Mouse (Mus musculus) C2C12 (cell line): Measurements from ENCODE around the gene Zcchc10.

Source experiments
- CTCF ChIP-seq: IDR thresholded peaks from one replicate; pipeline ENCODE4 v1.5.1; 2011; ENCODE audit not compliant: control insufficient read depth, insufficient read depth, insufficient read length
- USF1 ChIP-seq: IDR thresholded peaks from one replicate; pipeline ENCODE4 v1.6.1; 2011; ENCODE audit warnings: low read depth, mild to moderate bottlenecking, control low read depth, moderate library complexity

GRCm38 (mm10) chr11:53290871-53291270 lies 33.6 kb upstream of the Zcchc10 start:
- TF ChIP-seq CTCF (no peak), USF1 (no peak)
